Mouse (Mus musculus) forebrain, embryonic 15.5 days (tissue): ENCODE measurements around the gene Gpx6. TPM values are rescaled to one million over a fixed set of nuclear protein-coding genes. Genes with fewer than 3 reads are reported as not detected.

ENCODE experiments used
- ATAC-seq: fragments of 200-750 bp; cut with Nextera tagmentation; replicated peaks from 2 replicates; pipeline ENCODE4 v1.8.0; 2017; ENCODE audit warnings: mild to moderate bottlenecking, moderate TSS enrichment, moderate library complexity
- H3K27ac ChIP-seq: fragments of 300-500 bp; sonication (generic); replicated peaks from 2 replicates; pipeline ENCODE4 v1.5.1; 2015; ENCODE audit warnings: mild to moderate bottlenecking, inconsistent platforms
- H3K27me3 ChIP-seq: fragments of 300-500 bp; sonication (generic); 2 replicates; pipeline ENCODE4 v1.6.1; 2015; ENCODE audit warnings: inconsistent platforms
- H3K36me3 ChIP-seq: fragments of 300-500 bp; sonication (generic); 2 replicates; pipeline ENCODE4 v1.6.1; 2015; ENCODE audit warnings: mild to moderate bottlenecking, inconsistent platforms
- H3K4me1 ChIP-seq: fragments of 300-500 bp; sonication (generic); 2 replicates; pipeline ENCODE4 v1.6.1; 2015; ENCODE audit warnings: inconsistent platforms
- H3K4me2 ChIP-seq: fragments of 300-500 bp; sonication (generic); replicated peaks from 2 replicates; pipeline ENCODE4 v1.6.1; 2015; ENCODE audit warnings: mild to moderate bottlenecking, inconsistent platforms
- H3K4me3 ChIP-seq: fragments of 300-500 bp; sonication (generic); 2 replicates; pipeline ENCODE4 v1.5.1; 2015; ENCODE audit warnings: mild to moderate bottlenecking, inconsistent platforms
- H3K9ac ChIP-seq: fragments of 300-500 bp; sonication (generic); replicated peaks from 2 replicates; pipeline ENCODE4 v1.6.1; 2015; ENCODE audit warnings: mild to moderate bottlenecking, inconsistent platforms
- H3K9me3 ChIP-seq: fragments of 300-500 bp; sonication (generic); 2 replicates; pipeline ENCODE4 v1.6.1; 2016; ENCODE audit warnings: inconsistent platforms
- WGBS: fragments of 180-500 bp; shearing (Covaris S2); methylation state at CpG from one replicate; pipeline ENCODE4 v1.1.7; 2015; ENCODE audit warnings: mixed read lengths; 5-methylcytosine and 5-hydroxymethylcytosine counted together
- polyA plus RNA-seq: library from polyadenylated mRNA; unstranded; fragments of >200 nt; fragmentation: Nextera tagmentation; extraction: Ambion mirVana; gene quantifications from 2 replicates; pipeline ENCODE4 v1.2.1, GENCODE M21; 2015

Gpx6 gene
- polyA plus RNA-seq, 1 experiment from 2014 or later = not detected

GRCm38 (mm10) chr13:21279559-21279958 lies 32.4 kb upstream of the Gpx6 start:
- Histone ChIP-seq H3K9me3 (no peaks in the 10 kb centered on the region), H3K4me1 (peaks cover 20% of the 10 kb centered on the region), H3K36me3 (no peaks in the 10 kb centered on the region), H3K4me3 (peak overlapping the region; percentile 49), H3K9ac (peak overlapping the region; percentile 25), H3K27me3 (no peaks in the 10 kb centered on the region), H3K27ac (no peak overlapping the region), H3K4me2 (peak overlapping the region; percentile 60)
- WGBS = under 1% methylated on average over 13 of the region's 13 CpGs
- peak; percentile 57 for ATAC-seq

DNA sequence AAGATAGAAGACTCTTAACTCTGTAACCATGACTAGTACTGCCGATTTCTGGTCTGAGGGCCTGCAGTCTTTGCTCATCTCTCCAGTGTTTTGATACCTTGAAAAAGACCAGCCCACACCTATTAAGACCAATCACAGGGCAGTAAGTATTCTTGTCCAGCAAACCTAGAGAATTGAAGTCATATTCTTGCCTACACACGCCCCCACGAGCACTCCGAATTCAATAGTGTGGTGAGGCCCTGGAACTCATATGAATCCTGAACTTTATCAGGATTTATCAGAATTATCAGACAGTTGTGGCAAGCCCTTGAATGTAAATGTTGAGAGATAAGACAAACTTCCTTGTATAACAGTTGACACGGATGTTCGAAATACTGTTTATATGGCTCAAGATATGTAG lies 19.3 kb upstream of the Gpx6 start, which contains the start of gene Gpx5:
Gene Gpx5, minus strand, starts transcription at position 101 of the 400 bp plus-strand sequence.
- Histone ChIP-seq H3K27ac (no peak within 1 kb of the TSS), H3K36me3 (no peaks in the 10 kb centered on the region), H3K9ac (no peak within 1 kb of the TSS), H3K4me3 (no peak within 1 kb of the TSS), H3K4me2 (no peak within 1 kb of the TSS), H3K9me3 (no peaks in the 10 kb centered on the region), H3K27me3 (no peaks in the 10 kb centered on the region), H3K4me1 (no peaks in the 10 kb centered on the region)
- ATAC-seq = no peak
- WGBS = 95% methylated on average over 6 of the region's 6 CpGs

- Histone ChIP-seq H3K4me1 (no peaks in the 10 kb centered on the region), H3K4me2 (no peak overlapping the region), H3K4me3 (no peak overlapping the region), H3K27me3 (no peaks in the 10 kb centered on the region), H3K9ac (no peak overlapping the region), H3K9me3 (no peaks in the 10 kb centered on the region), H3K36me3 (no peaks in the 10 kb centered on the region), H3K27ac (no peak overlapping the region)
- no peak for ATAC-seq
- 34% methylated on average over 3 of the region's 3 CpGs for WGBS
These were observed 13.4 kb upstream of the Gpx6 start for GRCm38 (mm10) chr13:21298557-21298956.

GRCm38 (mm10) chr13:21304483-21305066 lies 7.3 kb upstream of the Gpx6 start:
- H3K9me3 ChIP-seq = no peaks in the 10 kb centered on the region
- H3K4me3 ChIP-seq = no peak overlapping the region
- H3K4me2 ChIP-seq = no peak overlapping the region
- H3K36me3 ChIP-seq = no peaks in the 10 kb centered on the region
- no peaks in the 10 kb centered on the region for H3K4me1 ChIP-seq
- WGBS = 85% methylated on average over 3 of the region's 3 CpGs
- no peaks in the 10 kb centered on the region for H3K27me3 ChIP-seq
- H3K9ac ChIP-seq = no peak overlapping the region
- H3K27ac ChIP-seq = no peak overlapping the region
- ATAC-seq = no peak

- Histone ChIP-seq H3K27me3 (no peaks in the 10 kb centered on the region), H3K36me3 (no peaks in the 10 kb centered on the region), H3K4me3 (no peak overlapping the region), H3K9me3 (no peaks in the 10 kb centered on the region), H3K27ac (no peak overlapping the region), H3K9ac (no peak overlapping the region), H3K4me1 (no peaks in the 10 kb centered on the region), H3K4me2 (no peak overlapping the region)
- 64% methylated on average over 2 of the region's 2 CpGs for whole genome bisulfite sequencing
- no peak for ATAC-seq
These were observed 2.1 kb upstream of the Gpx6 start for GRCm38 (mm10) chr13:21309788-21310187.

DNA sequence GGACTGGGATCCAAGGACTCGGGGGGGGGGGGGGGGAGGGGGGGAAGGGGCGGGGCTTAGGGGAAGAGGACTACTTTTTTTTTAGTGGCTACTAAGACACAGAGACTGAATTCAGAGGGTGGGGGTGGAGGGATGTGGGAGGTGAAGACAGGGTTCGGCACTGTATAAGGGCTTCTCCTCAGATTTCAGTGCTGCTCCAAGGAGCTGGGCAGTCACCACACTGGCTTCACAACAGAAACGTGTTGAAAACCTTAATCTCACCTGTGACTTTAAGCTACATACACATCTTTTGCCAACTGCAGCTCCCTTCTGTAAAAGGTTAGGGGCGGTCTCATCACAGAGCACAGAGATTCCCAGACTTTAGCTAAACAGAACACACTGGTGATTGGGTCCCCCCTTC lies 929 bp downstream of the Gpx6 start:
- Histone ChIP-seq H3K27me3 (no peaks in the 10 kb centered on the region), H3K36me3 (no peaks in the 10 kb centered on the region), H3K9ac (no peak overlapping the region), H3K9me3 (no peaks in the 10 kb centered on the region), H3K27ac (no peak overlapping the region), H3K4me3 (no peak overlapping the region), H3K4me1 (no peaks in the 10 kb centered on the region), H3K4me2 (no peak overlapping the region)
- WGBS = 43% methylated on average over 4 of the region's 5 CpGs
- ATAC-seq = no peak

DNA sequence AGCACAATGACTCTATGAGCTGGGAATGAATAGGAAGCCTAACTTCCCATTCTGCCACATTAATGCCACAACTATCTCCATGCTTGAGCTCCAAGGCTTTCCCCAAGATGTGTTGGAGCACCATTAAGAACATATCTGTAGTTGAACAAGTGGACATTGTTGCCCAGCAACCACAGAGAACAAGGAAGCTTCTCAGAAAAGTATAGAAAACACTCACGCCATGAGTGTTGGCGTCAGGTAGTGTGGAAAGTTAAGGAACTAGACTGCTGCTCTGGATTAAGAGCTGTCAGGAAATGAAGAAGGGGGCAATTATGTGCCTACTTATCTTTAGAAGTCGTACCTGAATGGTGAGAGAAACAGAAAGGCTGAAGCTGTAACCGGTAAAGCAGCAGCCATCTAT lies 2.0 kb downstream of the Gpx6 start:
- Histone ChIP-seq H3K9ac (no peak overlapping the region), H3K4me2 (no peak overlapping the region), H3K9me3 (no peaks in the 10 kb centered on the region), H3K4me1 (no peaks in the 10 kb centered on the region), H3K27ac (no peak overlapping the region), H3K36me3 (no peaks in the 10 kb centered on the region), H3K4me3 (no peak overlapping the region), H3K27me3 (no peaks in the 10 kb centered on the region)
- 85% methylated on average over 4 of the region's 4 CpGs for WGBS
- no peak for ATAC-seq

DNA sequence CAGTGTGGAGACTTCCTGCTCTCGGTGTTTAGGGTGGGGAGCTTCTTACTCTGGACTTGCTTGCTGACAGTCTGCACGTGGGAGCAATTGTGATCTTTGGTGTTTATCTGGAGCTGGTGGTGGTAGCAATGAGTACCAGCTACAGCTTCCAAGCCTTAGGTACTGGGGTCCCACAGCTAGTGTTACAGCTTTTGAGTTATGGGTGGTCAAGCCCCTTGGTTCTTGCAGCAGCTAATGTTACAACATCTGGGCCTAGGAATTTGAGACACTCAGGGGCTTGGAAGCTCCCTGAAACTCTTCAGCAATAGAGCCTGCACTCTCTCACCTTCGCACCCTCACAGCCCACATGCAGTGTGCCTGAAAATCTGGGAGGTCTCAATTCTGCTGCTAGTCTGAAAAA lies 8.3 kb downstream of the Gpx6 start:
- Histone ChIP-seq H3K36me3 (no peaks in the 10 kb centered on the region), H3K9ac (no peak overlapping the region), H3K27ac (no peak overlapping the region), H3K4me2 (no peak overlapping the region), H3K4me1 (no peaks in the 10 kb centered on the region), H3K4me3 (no peak overlapping the region), H3K9me3 (no peaks in the 10 kb centered on the region), H3K27me3 (no peaks in the 10 kb centered on the region; the same call in 1 of the 2 replicates)
- no peak for ATAC-seq
- WGBS = 80% methylated on average over 3 of the region's 3 CpGs

GRCm38 (mm10) chr13:21321890-21322494 lies 10.1 kb downstream of the Gpx6 start:
- ATAC-seq = no peak
- WGBS = 2% methylated on average over 18 of the region's 18 CpGs

DNA sequence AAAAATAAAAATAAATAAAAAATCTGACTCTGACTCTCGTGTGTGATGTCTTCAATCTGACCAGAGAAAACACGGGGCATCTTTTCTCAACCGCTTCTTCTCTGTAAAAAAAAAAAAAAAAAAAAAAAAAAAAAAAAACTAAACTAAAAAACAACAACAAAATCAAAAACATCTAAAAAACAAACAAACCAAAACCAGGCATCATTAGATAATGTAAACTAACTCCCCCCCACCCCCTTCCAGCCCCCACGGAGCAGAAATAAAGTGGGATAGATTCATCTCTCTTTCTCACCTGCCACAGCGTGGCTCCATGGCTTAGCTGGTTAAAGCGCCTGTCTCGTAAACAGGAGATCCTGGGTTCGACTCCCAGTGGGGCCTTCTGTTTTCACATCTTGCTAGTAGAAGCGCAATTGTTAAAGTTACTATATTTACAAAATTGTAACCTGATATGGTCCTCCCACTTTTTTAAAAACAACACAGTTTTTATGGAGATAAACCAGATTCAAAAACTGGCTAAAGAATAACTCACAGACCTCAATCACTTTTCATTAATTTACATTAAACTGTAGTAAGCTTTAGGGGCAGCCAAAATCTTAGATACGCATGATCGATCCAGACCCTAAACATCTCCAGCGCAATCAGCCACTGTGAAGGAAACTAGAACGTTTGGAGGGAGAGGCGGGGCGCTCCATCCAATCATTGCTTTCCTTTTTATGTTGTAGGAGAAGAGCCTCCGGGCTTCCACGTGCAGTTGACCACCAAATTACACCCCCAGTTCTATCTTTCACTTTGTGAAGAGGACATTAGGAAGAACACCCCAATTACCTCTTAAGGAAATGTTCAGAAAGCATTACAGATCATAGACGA lies 10.8 kb downstream of the Gpx6 start:
- Histone ChIP-seq H3K9ac (no peak overlapping the region), H3K4me3 (peak overlapping the region; percentile 28), H3K4me1 (peaks cover 13% of the 10 kb centered on the region), H3K36me3 (no peaks in the 10 kb centered on the region), H3K27me3 (no peaks in the 10 kb centered on the region; the same call in 1 of the 2 replicates), H3K9me3 (no peaks in the 10 kb centered on the region), H3K4me2 (peak overlapping the region; percentile 41), H3K27ac (no peak overlapping the region)
- ATAC-seq = no peak
- WGBS = 12% methylated on average over 18 of the region's 18 CpGs

More at GRCm38 (mm10) chr13:21321890-21322494, 10.1 kb downstream of the Gpx6 start:
- H3K9ac ChIP-seq = no peak overlapping the region
- no peaks in the 10 kb centered on the region; the same call in 1 of the 2 replicates for H3K27me3 ChIP-seq
- no peak overlapping the region for H3K27ac ChIP-seq
- no peaks in the 10 kb centered on the region for H3K36me3 ChIP-seq
- H3K4me1 ChIP-seq = 0 out of 2 replicates have a peak, but pooled peaks cover 6% of the 10 kb centered on the region
- H3K4me3 ChIP-seq = peak overlapping the region; percentile 28
- no peaks in the 10 kb centered on the region for H3K9me3 ChIP-seq
- H3K4me2 ChIP-seq = peak overlapping the region; percentile 41

- H3K27ac ChIP-seq = no peak overlapping the region
- H3K27me3 ChIP-seq = no peaks in the 10 kb centered on the region; the same call in 1 of the 2 replicates
- no peaks in the 10 kb centered on the region for H3K9me3 ChIP-seq
- H3K4me1 ChIP-seq = peaks cover 13% of the 10 kb centered on the region
- H3K4me3 ChIP-seq = no peak overlapping the region
- H3K9ac ChIP-seq = no peak overlapping the region
- H3K4me2 ChIP-seq = peak overlapping the region; percentile 41
- 61% methylated on average over 6 of the region's 6 CpGs for WGBS
- H3K36me3 ChIP-seq = no peaks in the 10 kb centered on the region
- no peak for ATAC-seq
These were observed 11.5 kb downstream of the Gpx6 start for GRCm38 (mm10) chr13:21323405-21323804.

GRCm38 (mm10) chr13:21326191-21326590 lies 14.3 kb downstream of the Gpx6 start:
- H3K4me1 ChIP-seq = peaks cover 13% of the 10 kb centered on the region
- no peak overlapping the region for H3K27ac ChIP-seq
- H3K4me2 ChIP-seq = peak overlapping the region; percentile 44
- H3K27me3 ChIP-seq = no peaks in the 10 kb centered on the region; the same call in 1 of the 2 replicates
- H3K36me3 ChIP-seq = no peaks in the 10 kb centered on the region
- H3K9me3 ChIP-seq = no peaks in the 10 kb centered on the region
- 9% methylated on average over 4 of the region's 4 CpGs for WGBS
- no peak overlapping the region for H3K9ac ChIP-seq
- H3K4me3 ChIP-seq = peak overlapping the region; percentile 39
- ATAC-seq = 0 out of 2 replicates have a peak, but pooled peaks have one; percentile 16
